Mouse (Mus musculus) retina, adult 2 months (tissue): ENCODE results near the gene Scn3b.

Experiments
- DNase-seq: peaks from one replicate; pipeline ENCODE4 v3.0.0-alpha.2; 2012; ENCODE audit warnings: low read depth, low spot score

Scn3b gene

DNA sequence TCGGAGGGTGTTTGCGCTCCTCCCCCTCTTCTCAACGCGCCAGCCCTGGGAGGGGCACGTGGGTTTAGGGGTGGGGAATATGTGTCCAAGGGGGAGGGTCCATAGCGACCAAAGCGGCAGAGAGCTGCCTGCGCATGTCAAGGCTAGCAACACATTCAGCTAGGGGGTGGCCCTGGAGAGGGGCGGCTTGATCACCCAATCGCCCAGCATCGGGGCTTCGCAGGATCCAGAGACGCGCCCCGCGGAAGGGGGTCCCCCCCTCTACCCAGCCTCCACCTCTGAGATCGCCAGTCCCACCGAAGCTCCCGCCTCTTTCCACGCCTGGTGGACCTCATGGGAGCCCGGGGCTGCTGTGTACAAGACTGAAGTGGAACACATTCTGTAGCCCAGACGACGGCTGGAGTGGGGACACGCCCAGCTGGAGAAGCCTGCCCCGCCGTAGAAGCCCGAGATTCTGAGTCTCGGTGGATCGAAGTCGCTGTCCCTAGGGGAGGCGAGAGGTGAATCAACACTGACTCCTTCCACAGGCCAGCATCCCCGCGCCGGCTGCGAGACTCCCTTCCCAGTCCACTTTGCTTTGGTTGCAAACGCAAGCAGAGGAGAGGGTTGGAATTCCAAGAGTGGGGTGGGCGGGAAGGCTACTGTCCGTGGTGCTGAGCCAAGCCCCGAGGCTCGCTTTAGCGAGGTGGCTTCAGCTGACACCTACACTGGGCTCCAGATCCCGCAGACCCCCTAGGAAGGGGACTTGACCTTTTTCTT is at the start of gene Scn3b:
Scn3b (plus strand) TSS at position 115 of the 759 bp plus-strand sequence.
- no peak for DNase-seq

GRCm38 (mm10) chr9:40224289-40224688 is 44.7 kb upstream of the Scn3b start:
- DNase-seq, result no peak

GRCm38 (mm10) chr9:40227874-40228789 is 40.9 kb upstream of the Scn3b start:
- DNase-seq, result peak; percentile 60

- no peak for DNase-seq
These were observed 40.1 kb upstream of the Scn3b start for GRCm38 (mm10) chr9:40228804-40229331.

DNA sequence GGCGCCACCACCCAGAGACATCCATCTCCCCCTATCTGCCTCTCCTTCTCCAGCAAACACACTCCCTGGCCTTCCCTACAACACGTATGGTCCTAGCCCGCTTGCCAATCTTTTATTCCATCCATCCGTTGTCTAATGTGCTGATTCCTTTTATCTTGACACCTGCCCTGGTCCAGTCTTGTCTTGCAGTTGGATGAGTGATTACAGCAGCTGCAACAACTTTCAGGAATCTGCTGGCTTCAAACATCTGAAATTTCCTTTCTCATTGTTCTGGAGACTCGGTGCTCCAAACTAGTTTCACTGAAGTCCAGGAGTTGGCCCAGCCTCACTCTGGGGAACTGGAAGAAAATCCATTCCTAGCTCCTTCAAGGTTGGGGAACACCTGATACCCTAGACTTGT is 39.5 kb upstream of the Scn3b start:
- DNase-seq, result no peak

DNA sequence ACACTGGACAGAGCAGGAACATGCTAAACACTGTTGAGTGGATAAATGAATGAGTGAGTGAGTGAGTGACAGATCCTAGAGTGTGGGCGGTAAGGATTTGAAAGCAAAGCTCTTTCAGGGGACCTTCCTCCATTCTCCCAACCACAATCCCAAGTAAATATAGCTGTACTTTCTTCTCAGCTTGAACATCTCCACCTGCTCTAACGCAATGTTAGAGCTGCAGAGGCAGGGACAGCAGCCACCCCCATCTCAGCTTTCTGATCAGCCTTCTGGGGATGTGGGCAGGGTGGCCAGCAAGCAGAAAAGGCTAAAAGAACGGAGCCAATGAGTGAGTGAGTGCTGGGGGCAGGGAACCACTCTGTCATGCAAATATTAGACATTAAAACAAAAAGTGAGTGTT is 38.0 kb upstream of the Scn3b start:
- DNase-seq, result no peak

DNA sequence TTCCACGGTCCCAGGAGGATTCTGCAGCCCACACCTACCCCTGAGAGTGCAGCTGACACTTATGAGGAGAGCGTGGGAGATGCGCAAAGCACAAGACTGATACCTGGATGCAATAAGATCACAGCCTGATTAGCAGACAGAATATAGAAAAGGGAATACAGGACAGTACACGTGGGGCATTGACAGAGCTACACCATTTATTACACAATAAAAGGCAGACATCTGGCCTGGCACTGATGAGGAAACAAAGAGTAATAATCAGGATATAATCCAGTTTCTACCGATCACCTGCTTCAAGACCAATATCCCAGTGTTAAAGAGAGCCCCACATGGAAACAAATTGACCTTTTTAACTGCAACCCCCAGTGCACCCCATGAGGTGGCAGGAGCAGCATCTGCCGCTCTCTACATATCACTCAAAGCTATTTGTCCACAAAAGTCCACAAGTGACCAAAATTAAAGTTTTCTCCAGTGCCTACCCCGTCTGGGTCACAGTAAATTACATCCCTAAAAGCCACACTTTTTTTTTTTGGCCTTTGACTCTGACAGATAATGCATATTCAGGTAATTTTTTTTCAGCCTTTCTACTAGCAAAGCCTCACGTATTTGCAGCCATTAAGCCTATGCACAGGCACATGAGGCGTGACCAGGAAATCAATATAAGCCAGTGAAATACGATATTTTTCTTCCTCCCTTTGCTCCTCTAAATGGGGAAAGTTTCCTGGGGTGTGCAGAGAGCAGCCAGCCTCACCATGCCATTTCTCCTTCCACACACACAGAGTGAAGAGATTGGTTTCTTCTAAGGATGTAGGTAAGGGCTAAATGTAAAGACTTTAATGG is 34.6 kb upstream of the Scn3b start:
- no peak for DNase-seq

DNA sequence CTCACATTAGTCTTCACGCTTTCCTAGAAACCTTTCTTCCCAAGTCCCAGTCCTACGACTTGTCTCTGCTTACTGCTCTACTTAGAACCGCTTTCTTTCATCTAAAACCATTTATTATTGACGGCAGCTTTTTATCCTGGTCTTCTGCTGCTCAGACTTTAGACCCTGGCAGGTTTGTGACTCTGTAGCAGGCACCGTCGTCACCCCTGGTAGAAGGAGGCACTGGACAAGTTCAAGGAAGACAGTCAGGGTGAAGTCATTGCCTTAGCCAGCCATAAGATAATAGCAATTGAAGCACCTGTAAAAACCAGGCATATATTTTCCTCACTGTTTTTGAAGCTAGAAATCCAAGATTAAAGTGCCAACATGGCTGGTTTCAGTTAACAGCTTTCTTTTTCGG is 33.8 kb upstream of the Scn3b start:
- DNase-seq, result no peak

- no peak for DNase-seq
These were observed 29.3 kb upstream of the Scn3b start for GRCm38 (mm10) chr9:40239749-40240148.

GRCm38 (mm10) chr9:40240311-40240710 is 28.7 kb upstream of the Scn3b start:
- DNase-seq, result no peak

GRCm38 (mm10) chr9:40241223-40241801 is 27.7 kb upstream of the Scn3b start:
- no peak for DNase-seq

DNA sequence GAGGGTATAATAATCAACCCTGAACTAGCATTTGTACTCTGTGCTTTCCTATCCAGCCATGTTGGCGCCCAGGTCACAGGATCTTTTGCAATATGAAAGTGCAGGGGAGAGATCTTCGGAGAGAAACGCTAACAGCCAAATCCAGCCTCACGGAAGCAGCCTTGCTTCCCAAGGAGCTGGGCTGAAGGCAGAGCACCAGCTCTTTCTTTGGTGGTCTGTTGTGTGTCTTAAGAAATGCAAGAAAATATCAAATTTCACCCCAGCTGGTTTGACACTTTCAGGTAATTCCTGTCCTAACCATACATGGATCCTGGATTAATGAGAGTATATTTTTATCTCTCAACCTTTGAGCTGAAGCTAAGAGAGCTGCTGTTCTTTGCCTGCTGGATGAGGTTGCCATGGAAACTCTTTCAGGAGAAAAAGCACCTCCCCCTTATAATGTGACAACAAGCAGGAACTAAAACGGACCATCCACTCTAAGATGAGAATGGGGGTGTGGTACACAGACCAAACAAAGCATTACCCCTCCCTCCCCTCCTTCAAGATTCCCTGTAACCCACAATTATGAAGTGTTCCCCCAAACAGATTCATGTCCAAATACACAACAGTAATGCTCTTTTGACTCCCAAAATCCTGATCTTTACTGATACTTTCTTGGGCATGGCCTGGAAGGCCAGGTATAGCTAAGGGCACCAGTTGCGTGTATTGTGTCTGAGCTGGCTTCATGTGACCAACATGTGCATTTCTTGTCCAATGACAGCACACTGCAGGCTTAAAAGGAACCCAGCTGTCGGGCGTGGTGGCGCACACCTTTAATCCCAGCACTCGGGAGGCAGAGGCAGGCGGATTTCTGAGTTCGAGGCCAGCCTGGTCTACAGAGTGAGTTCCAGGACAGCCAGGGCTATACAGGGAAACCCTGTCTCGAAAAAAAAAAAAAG is 26.8 kb upstream of the Scn3b start:
- no peak for DNase-seq

DNA sequence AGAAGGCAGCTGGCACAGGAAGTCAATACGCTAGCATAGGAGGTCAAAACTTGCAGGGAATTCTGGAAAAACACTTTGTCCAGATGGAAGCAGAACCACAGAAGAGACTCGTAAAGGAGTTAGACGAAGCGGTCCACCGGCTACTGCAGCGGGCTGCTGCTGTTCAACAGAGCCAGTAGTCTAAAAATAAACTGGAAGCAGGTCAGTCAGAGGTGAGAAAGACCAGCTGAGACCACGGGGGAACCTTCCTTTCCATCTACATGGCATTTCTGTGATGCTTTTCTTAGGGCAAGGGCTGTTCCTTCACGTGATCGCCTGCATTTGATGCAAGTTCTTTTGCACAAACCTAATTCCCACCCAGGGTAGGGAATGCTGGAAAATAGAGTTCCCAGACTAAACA is 23.6 kb upstream of the Scn3b start:
- no peak for DNase-seq

DNA sequence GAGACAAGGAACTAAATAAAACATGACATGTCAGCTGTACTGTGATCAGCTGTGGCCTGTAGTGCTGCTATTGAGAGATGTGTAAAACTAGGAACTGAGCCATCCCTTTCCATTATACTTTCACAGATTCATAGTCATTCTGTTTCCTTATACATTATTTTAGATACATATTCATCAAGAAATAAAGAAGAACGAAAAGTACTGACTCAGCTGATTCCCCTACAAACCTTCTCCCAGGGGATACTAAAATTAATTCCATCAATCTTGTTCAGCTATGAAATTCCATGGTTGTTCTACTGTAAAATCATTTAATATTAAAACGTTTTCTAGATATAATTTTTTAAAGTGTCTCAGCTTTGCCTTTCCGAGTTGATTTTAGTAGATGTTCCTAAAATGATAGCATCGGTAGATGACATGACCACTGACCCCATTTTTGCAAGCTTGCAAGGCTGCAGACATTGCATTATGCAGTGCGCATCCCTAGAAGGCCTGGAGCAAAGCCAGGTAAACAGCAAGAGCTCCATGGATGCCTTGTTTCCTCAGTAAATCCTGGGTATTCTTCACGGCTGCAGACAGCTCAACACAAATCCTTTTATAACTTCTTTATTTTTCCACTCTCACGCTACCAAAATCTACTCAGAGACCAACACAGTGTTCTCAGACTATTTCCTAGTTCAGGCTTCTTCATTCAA is 22.9 kb upstream of the Scn3b start:
- DNase-seq, result no peak

GRCm38 (mm10) chr9:40246702-40247101 is 22.3 kb upstream of the Scn3b start:
- no peak for DNase-seq

DNA sequence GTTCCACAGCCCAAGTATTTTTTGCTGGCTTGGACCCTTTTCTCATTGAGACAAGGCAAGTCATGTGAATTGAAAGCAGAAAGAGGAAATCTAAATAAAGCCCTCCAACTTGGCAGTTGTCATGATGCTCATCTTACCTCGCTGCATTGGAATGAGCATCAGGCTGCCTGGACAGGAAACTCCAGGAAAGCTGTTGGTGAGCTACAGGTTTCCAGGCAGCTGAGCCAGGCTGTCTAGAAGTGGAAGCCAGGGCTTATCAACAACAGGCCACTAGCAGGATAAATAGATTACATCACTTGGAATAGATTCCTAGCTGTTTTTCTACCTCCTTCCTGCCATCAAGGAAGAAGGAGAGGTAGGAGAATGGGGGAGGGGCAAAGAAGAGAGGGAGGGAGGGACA is 19.9 kb upstream of the Scn3b start:
- no peak for DNase-seq

DNA sequence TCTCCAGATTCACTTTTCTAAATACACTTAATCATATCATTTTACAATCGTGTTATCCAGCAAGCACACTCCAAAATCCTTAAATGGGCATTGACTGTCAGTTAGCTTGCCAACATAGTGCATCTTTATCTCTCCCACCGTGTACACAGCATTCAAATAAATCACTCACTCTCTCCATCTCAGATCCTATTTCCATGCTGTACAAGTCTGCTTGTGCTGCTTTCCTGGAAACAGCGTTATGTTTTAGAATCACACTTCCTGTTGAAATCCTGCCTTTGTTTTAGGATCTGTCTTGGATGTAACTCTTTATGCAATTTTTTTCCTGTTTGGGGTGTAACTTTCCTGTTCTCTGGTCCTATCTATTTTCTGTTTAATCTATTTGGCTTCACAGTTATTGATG is 16.6 kb upstream of the Scn3b start:
- DNase-seq, result no peak

GRCm38 (mm10) chr9:40263874-40264273 is 5.1 kb upstream of the Scn3b start:
- no peak for DNase-seq

DNA sequence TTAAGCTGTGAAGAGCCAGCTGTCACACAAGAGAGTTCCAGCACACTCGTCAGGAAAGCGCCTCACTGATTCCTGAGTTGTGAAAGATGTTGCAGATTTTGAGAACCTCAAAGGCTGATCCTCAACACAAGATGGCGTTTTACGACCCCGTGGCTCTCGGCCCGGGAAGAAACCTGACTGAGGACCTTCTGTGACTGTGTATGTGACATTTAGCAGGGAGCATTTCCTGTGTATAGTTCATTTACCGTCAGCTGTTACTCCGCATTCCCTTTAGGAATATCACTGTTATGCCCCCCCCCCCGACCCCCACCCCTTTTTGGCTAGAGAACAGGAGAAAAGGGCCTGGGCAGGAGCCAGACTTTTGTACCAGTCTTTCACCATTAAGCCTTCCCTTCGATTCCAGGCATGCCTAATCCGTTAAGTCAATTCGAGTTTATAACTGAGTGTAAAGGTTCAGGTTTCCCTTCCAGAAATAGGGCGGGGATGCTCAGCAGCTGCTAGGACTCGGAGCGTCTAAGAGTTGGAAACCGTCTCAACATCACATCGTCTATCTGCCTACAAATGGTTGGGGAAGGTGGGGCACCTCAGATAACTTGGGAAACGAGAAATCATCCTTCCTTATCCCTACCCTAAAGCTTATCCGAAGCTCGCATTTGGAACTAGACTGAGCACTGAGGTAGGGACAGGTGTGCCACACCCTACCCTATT is 823 bp upstream of the Scn3b start:
- DNase-seq, result no peak
